Comparison of ENCODE assay signal across 9 mouse cellular contexts in genomic region chr7:142659181-142659681, GRCm38 (mm10). TPM values are rescaled to one million over a fixed set of nuclear protein-coding genes. Genes with fewer than 3 reads are reported as not detected.
A peak's percentile ranks its signal among the peaks of the same experiment; 100 is the strongest.
DNase-seq lines count a peak whose midpoint lies in the region; ATAC-seq and TF ChIP-seq lines count a peak whose summit lies in the region.
"Had no signal": no experiment of that assay in that cellular context is flagged by ENCODE, and none has a peak within 500 bp of the region (broad histone marks: within the 10 kb centered on the region; RNA-seq: fewer than 3 reads in every experiment).

No protein-coding gene starts in this region.

- H3K4me1 ChIP-seq in heart, embryonic 15.5 days (replicated peaks) = peaks cover 55% of the 10 kb centered on the region
- H3K4me1 ChIP-seq in liver, adult 2 months (ENCODE audit: control insufficient read depth, insufficient read depth, low read length) = peaks cover 1% of the 10 kb centered on the region; the same call in 1 of the 2 replicates
- peaks cover 32% of the 10 kb centered on the region for H3K4me1 ChIP-seq in neural tube, embryonic 13.5 days (replicated peaks)

- DNase-seq in gastrocnemius, postnatal 14 days = peak; percentile 70
- DNase-seq in gastrocnemius, postnatal 36 days = no peak
- DNase-seq in adrenal gland, postnatal 25 days = peak; percentile 34
- no peak for DNase-seq in liver, adult 2 months (ENCODE audit: extremely low read depth, low read depth, low spot score)

- no peak for TF ChIP-seq CTCF in liver, adult 2 months (IDR thresholded peaks at IDR 0.05; ENCODE audit: low read depth, low read length)

- peak overlapping the region; percentile 73 for H3K9ac ChIP-seq in heart, embryonic 15.5 days
- H3K9ac ChIP-seq in liver, adult 2 months (ENCODE audit: low read depth, low read length) = no peak overlapping the region
- peak overlapping the region; percentile 64 for H3K9ac ChIP-seq in neural tube, embryonic 13.5 days

- H3K79me2 ChIP-seq in liver, adult 2 months (ENCODE audit: control insufficient read depth, insufficient read depth, low read length) = no peaks in the 10 kb centered on the region

- peaks cover 90% of the 10 kb centered on the region for H3K27me3 ChIP-seq in heart, embryonic 15.5 days
- peaks cover 52% of the 10 kb centered on the region for H3K27me3 ChIP-seq in liver, adult 2 months (ENCODE audit: control insufficient read depth, insufficient read depth, low read length)
- H3K27me3 ChIP-seq in neural tube, embryonic 13.5 days = peaks cover 100% of the 10 kb centered on the region

- peak; percentile 69 for ATAC-seq in heart, embryonic 15.5 days (replicated peaks; ENCODE audit: insufficient number of reproducible peaks, insufficient read depth, low FRiP score, low read depth)
- peak; percentile 40 for ATAC-seq in neural tube, embryonic 13.5 days (ENCODE audit: low read depth)
- no peak for ATAC-seq in cerebellum, adult (ENCODE audit: insufficient number of reproducible peaks, low FRiP score, low TSS enrichment)
- ATAC-seq in inflammation-experienced regulatory T-cells, adult 6 months = no peak

- peak overlapping the region; percentile 78 for H3K4me2 ChIP-seq in heart, embryonic 15.5 days
- H3K4me2 ChIP-seq in neural tube, embryonic 13.5 days = peak overlapping the region; percentile 52

- peak overlapping the region; percentile 70 for H3K4me3 ChIP-seq in heart, embryonic 15.5 days
- H3K4me3 ChIP-seq in liver, adult 2 months (ENCODE audit: insufficient read depth, low read depth, low read length) = peak overlapping the region; percentile 37; the same call in 1 of the 2 replicates
- peak overlapping the region; percentile 36 for H3K4me3 ChIP-seq in neural tube, embryonic 13.5 days

- intact Hi-C loops in gastrocnemius, postnatal 14 days (cut with DNase I; ENCODE audit: low total_unique reads) = no loop called here
- intact Hi-C loops in gastrocnemius, postnatal 36 days (cut with DNase I) = no loop called here

- no peak for TF ChIP-seq POLR2A in liver, adult 2 months (IDR thresholded peaks at IDR 0.05; ENCODE audit: extremely low read depth, insufficient read depth, low read length)

- H3K9me3 ChIP-seq in heart, embryonic 15.5 days (replicated peaks) = no peaks in the 10 kb centered on the region
- no peaks in the 10 kb centered on the region for H3K9me3 ChIP-seq in neural tube, embryonic 13.5 days

- peaks cover 6% of the 10 kb centered on the region; the same call in 1 of the 2 replicates for H3K36me3 ChIP-seq in heart, embryonic 15.5 days
- H3K36me3 ChIP-seq in liver, adult 2 months (ENCODE audit: control insufficient read depth, insufficient read depth, low read length) = no peaks in the 10 kb centered on the region
- H3K36me3 ChIP-seq in neural tube, embryonic 13.5 days = no peaks in the 10 kb centered on the region

- peak overlapping the region; percentile 97 for H3K27ac ChIP-seq in heart, embryonic 15.5 days
- H3K27ac ChIP-seq in liver, adult 2 months (replicated peaks; ENCODE audit: insufficient read depth, low read depth, low read length) = no peak overlapping the region
- peak overlapping the region; percentile 52; the same call in 1 of the 2 replicates for H3K27ac ChIP-seq in neural tube, embryonic 13.5 days (replicated peaks)

- 1% methylated on average over 50 of the region's 70 CpGs for WGBS in heart, embryonic 15.5 days
- WGBS in liver, adult 2 months = 4% methylated on average over 56 of the region's 70 CpGs
- WGBS in neural tube, embryonic 13.5 days = 1% methylated on average over 57 of the region's 70 CpGs

RNA-seq across cellular contexts. Expression of gene Igf2, which starts 7.4 kb away (rescaled TPM):
- total RNA-seq in gastrocnemius, postnatal 14 days (2021) = 1,000 to 10,000 TPM; 2,828 to 3,358 TPM
- total RNA-seq in gastrocnemius, postnatal 36 days (2021) = 10 to 100 TPM; 87.0 to 98.1 TPM
- total RNA-seq in adrenal gland, postnatal 25 days (2021) = 6.7 and 7.9 TPM in 2 replicates
- 1,178 and 1,276 TPM in 2 replicates for polyA plus RNA-seq in heart, embryonic 15.5 days (2015; fragmentation: Nextera tagmentation; extraction: Ambion mirVana)
- total RNA-seq in liver, adult 2 months (2014; rRNA removed) = 0.20 and 0.37 TPM in 2 replicates
- polyA plus RNA-seq in liver, adult 2 months (2012; rRNA removed) = 1.2 and 1.3 TPM in 2 replicates
- polyA plus RNA-seq in neural tube, embryonic 13.5 days (2015; fragmentation: Nextera tagmentation; extraction: Ambion mirVana) = 203 and 254 TPM in 2 replicates
- under 1 TPM in 2 of 3 experiments, not detected in 1; 0.19 to 0.26 TPM for polyA plus RNA-seq in inflammation-experienced regulatory T-cells, adult 6 months (2017; shearing (Covaris generic))
- total RNA-seq: CH12.LX had no signal

RNA-seq across cellular contexts. Expression of gene Gm49394, which starts 10.5 kb away (rescaled TPM):
- under 1 TPM; 0.22 to 0.86 TPM for total RNA-seq in gastrocnemius, postnatal 14 days (2021)
- under 1 TPM in 1 of 2 experiments, not detected in 1; 0.17 TPM for total RNA-seq in gastrocnemius, postnatal 36 days (2021)
- total RNA-seq in adrenal gland, postnatal 25 days (2021) = not detected in 2 replicates
- not detected in 2 replicates for polyA plus RNA-seq in heart, embryonic 15.5 days (2015; fragmentation: Nextera tagmentation; extraction: Ambion mirVana)
- not detected in 2 replicates for total RNA-seq in liver, adult 2 months (2014; rRNA removed)
- not detected in 2 replicates for polyA plus RNA-seq in liver, adult 2 months (2012; rRNA removed)
- not detected in 2 replicates for polyA plus RNA-seq in neural tube, embryonic 13.5 days (2015; fragmentation: Nextera tagmentation; extraction: Ambion mirVana)
- not detected for polyA plus RNA-seq in inflammation-experienced regulatory T-cells, adult 6 months (2017; shearing (Covaris generic))
- total RNA-seq: CH12.LX had no signal

Comparison
In these comparisons a context has a peak if more than half of its experiments do, and no peak if none do; other contexts are left out.
1. DNase-seq: peak in gastrocnemius, postnatal 14 days (single experiment) and adrenal gland, postnatal 25 days (single experiment); none in gastrocnemius, postnatal 36 days (0 of 2) and liver, adult 2 months (single experiment).
2. RNA of gene Igf2, which starts 7.4 kb away (total RNA-seq): 2,828 to 3,358 TPM in gastrocnemius, postnatal 14 days; 87.0 to 98.1 TPM in gastrocnemius, postnatal 36 days, 6.7 to 7.9 TPM in adrenal gland, postnatal 25 days and 0.20 to 0.37 TPM in liver, adult 2 months; every median in the first group is over 10 times any median in the second.
3. ATAC-seq: peak in heart, embryonic 15.5 days (single experiment) and neural tube, embryonic 13.5 days (single experiment); none in cerebellum, adult (single experiment) and inflammation-experienced regulatory T-cells, adult 6 months (single experiment).
4. Peak in every context shown above with its lines, with median percentiles within 50 percentile points of each other: H3K4me3 ChIP-seq.